Mouse (Mus musculus): ENCODE data around the gene Agap1. TPM values are rescaled to one million over a fixed set of nuclear protein-coding genes. Genes with fewer than 3 reads are reported as not detected.

Gene Agap1
- polyA plus RNA-seq, 1 experiment, result 12.1 TPM

GRCm38 (mm10) chr1:89517817-89518216, 63.2 kb downstream of the Agap1 start:
- Histone ChIP-seq H3K4me3 (replicated peaks; ENCODE audit: control insufficient read depth, low read depth, low read length) (no peak overlapping the region), H3K27ac (ENCODE audit: control insufficient read depth, insufficient read depth, low read depth, low read length, poor library complexity) (no peak overlapping the region), H3K4me1 (ENCODE audit: control insufficient read depth, insufficient read depth, low read length) (no peaks in the 10 kb centered on the region)
- TF ChIP-seq POLR2A (IDR thresholded peaks at IDR 0.05; ENCODE audit: borderline replicate concordance, control insufficient read depth, low read depth, low read length) (no peak), CTCF (IDR thresholded peaks at IDR 0.05; ENCODE audit: control insufficient read depth, insufficient read depth, low read length) (no peak)
- 78% methylated on average over 5 of the region's 5 CpGs for WGBS

- TF ChIP-seq CTCF (IDR thresholded peaks at IDR 0.05; ENCODE audit: control insufficient read depth, insufficient read depth, low read length) (no peak), POLR2A (IDR thresholded peaks at IDR 0.05; ENCODE audit: borderline replicate concordance, control insufficient read depth, low read depth, low read length) (no peak)
- H3K4me3 ChIP-seq (replicated peaks; ENCODE audit: control insufficient read depth, low read depth, low read length), result no peak overlapping the region
- WGBS, result 84% methylated on average over 17 of the region's 17 CpGs
- no peak overlapping the region for H3K27ac ChIP-seq (ENCODE audit: control insufficient read depth, insufficient read depth, low read depth, low read length, poor library complexity)
- no peaks in the 10 kb centered on the region for H3K4me1 ChIP-seq (ENCODE audit: control insufficient read depth, insufficient read depth, low read length)
Measured at GRCm38 (mm10) chr1:89519914-89520643, 65.5 kb downstream of the Agap1 start.

- Histone ChIP-seq H3K4me3 (replicated peaks; ENCODE audit: control insufficient read depth, low read depth, low read length) (no peak overlapping the region), H3K4me1 (ENCODE audit: control insufficient read depth, insufficient read depth, low read length) (no peaks in the 10 kb centered on the region), H3K27ac (ENCODE audit: control insufficient read depth, insufficient read depth, low read depth, low read length, poor library complexity) (no peak overlapping the region)
- WGBS, result 88% methylated on average over 11 of the region's 11 CpGs
- TF ChIP-seq CTCF (IDR thresholded peaks at IDR 0.05; ENCODE audit: control insufficient read depth, insufficient read depth, low read length), result no peak
- TF ChIP-seq POLR2A (IDR thresholded peaks at IDR 0.05; ENCODE audit: borderline replicate concordance, control insufficient read depth, low read depth, low read length), result no peak
Measured at GRCm38 (mm10) chr1:89521406-89521805, 66.8 kb downstream of the Agap1 start.

- TF ChIP-seq POLR2A (IDR thresholded peaks at IDR 0.05; ENCODE audit: borderline replicate concordance, control insufficient read depth, low read depth, low read length), result no peak
- no peak for TF ChIP-seq CTCF (IDR thresholded peaks at IDR 0.05; ENCODE audit: control insufficient read depth, insufficient read depth, low read length)
- 79% methylated on average over 17 of the region's 17 CpGs for WGBS
- Histone ChIP-seq H3K4me3 (replicated peaks; ENCODE audit: control insufficient read depth, low read depth, low read length) (no peak overlapping the region), H3K4me1 (ENCODE audit: control insufficient read depth, insufficient read depth, low read length) (no peaks in the 10 kb centered on the region), H3K27ac (ENCODE audit: control insufficient read depth, insufficient read depth, low read depth, low read length, poor library complexity) (no peak overlapping the region)
Measured at GRCm38 (mm10) chr1:89521935-89522535, 67.4 kb downstream of the Agap1 start.

GRCm38 (mm10) chr1:89524369-89524768, 69.8 kb downstream of the Agap1 start:
- WGBS, result 0% methylated on average over 4 of the region's 4 CpGs
- no peak overlapping the region for H3K27ac ChIP-seq (ENCODE audit: control insufficient read depth, insufficient read depth, low read depth, low read length, poor library complexity)
- TF ChIP-seq CTCF (IDR thresholded peaks at IDR 0.05; ENCODE audit: control insufficient read depth, insufficient read depth, low read length), result peak; percentile 90
- no peak for TF ChIP-seq POLR2A (IDR thresholded peaks at IDR 0.05; ENCODE audit: borderline replicate concordance, control insufficient read depth, low read depth, low read length)

GRCm38 (mm10) chr1:89524998-89525397, 70.4 kb downstream of the Agap1 start:
- no peak for TF ChIP-seq CTCF (IDR thresholded peaks at IDR 0.05; ENCODE audit: control insufficient read depth, insufficient read depth, low read length)
- TF ChIP-seq POLR2A (IDR thresholded peaks at IDR 0.05; ENCODE audit: borderline replicate concordance, control insufficient read depth, low read depth, low read length), result no peak
- no peaks in the 10 kb centered on the region for H3K4me1 ChIP-seq (ENCODE audit: control insufficient read depth, insufficient read depth, low read length)
- H3K27ac ChIP-seq (ENCODE audit: control insufficient read depth, insufficient read depth, low read depth, low read length, poor library complexity), result no peak overlapping the region
- WGBS, result 56% methylated on average over 4 of the region's 4 CpGs
- no peak overlapping the region for H3K4me3 ChIP-seq (replicated peaks; ENCODE audit: control insufficient read depth, low read depth, low read length)

More at GRCm38 (mm10) chr1:89524369-89524768, 69.8 kb downstream of the Agap1 start:
- no peak overlapping the region for H3K4me3 ChIP-seq (replicated peaks; ENCODE audit: control insufficient read depth, low read depth, low read length)
- H3K4me1 ChIP-seq (ENCODE audit: control insufficient read depth, insufficient read depth, low read length), result no peaks in the 10 kb centered on the region

- Histone ChIP-seq H3K4me1 (ENCODE audit: control insufficient read depth, insufficient read depth, low read length) (no peaks in the 10 kb centered on the region), H3K27ac (ENCODE audit: control insufficient read depth, insufficient read depth, low read depth, low read length, poor library complexity) (no peak overlapping the region), H3K4me3 (replicated peaks; ENCODE audit: control insufficient read depth, low read depth, low read length) (no peak overlapping the region)
- TF ChIP-seq POLR2A (IDR thresholded peaks at IDR 0.05; ENCODE audit: borderline replicate concordance, control insufficient read depth, low read depth, low read length) (no peak), CTCF (IDR thresholded peaks at IDR 0.05; ENCODE audit: control insufficient read depth, insufficient read depth, low read length) (peak; percentile 54)
- WGBS, result 34% methylated on average over 13 of the region's 13 CpGs
Measured at GRCm38 (mm10) chr1:89525825-89526224, 71.2 kb downstream of the Agap1 start.

- no peak overlapping the region for H3K4me3 ChIP-seq (replicated peaks; ENCODE audit: control insufficient read depth, low read depth, low read length)
- no peak overlapping the region for H3K27ac ChIP-seq (ENCODE audit: control insufficient read depth, insufficient read depth, low read depth, low read length, poor library complexity)
- TF ChIP-seq CTCF (IDR thresholded peaks at IDR 0.05; ENCODE audit: control insufficient read depth, insufficient read depth, low read length) (no peak), POLR2A (IDR thresholded peaks at IDR 0.05; ENCODE audit: borderline replicate concordance, control insufficient read depth, low read depth, low read length) (no peak)
- WGBS, result 87% methylated on average over 17 of the region's 17 CpGs
- H3K4me1 ChIP-seq (ENCODE audit: control insufficient read depth, insufficient read depth, low read length), result no peaks in the 10 kb centered on the region
Measured at GRCm38 (mm10) chr1:89528671-89529276, 74.2 kb downstream of the Agap1 start.

All from bone marrow, adult 2 months (tissue).